Mouse (Mus musculus) adipocyte (in vitro differentiated cells): ENCODE measurements at regions not wholly inside any gene's neighbourhood (a gene's known extent, or its start where the extent isn't known, plus 50 kb on each side); places are given as distances from the start of the nearest gene placed in this dataset.

ENCODE experiments used
- DNase-seq: peaks from one replicate; pipeline ENCODE4 v3.0.0-alpha.2; 2016; ENCODE audit warnings: low spot score

GRCm38 (mm10) chr1:120759380-120759779 is 157.2 kb downstream of the En1 start:
- DNase-seq: no peak

DNA sequence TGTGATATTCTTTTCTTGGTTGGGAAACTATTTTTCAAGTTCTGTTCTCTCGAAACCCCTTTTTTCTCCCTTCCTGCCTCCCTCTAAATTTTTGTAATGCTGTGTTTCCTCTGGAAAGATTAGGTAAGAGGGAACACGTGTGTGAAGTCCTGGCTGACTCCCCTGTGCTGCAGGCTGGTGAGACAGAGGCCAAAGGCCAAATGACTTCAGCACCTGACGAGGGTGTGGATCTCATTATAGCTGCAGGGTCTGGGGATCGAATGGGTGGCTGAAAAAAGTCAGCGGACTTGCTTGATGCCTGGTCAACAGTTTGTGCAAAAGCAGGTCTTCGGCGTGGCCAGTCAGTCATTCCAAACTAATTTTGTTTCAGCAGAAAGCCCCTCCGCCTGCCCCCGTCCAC is 159.1 kb downstream of the En1 start:
- no peak for DNase-seq

- no peak for DNase-seq
Measured at GRCm38 (mm10) chr1:120762498-120762897, 160.3 kb downstream of the En1 start.

DNA sequence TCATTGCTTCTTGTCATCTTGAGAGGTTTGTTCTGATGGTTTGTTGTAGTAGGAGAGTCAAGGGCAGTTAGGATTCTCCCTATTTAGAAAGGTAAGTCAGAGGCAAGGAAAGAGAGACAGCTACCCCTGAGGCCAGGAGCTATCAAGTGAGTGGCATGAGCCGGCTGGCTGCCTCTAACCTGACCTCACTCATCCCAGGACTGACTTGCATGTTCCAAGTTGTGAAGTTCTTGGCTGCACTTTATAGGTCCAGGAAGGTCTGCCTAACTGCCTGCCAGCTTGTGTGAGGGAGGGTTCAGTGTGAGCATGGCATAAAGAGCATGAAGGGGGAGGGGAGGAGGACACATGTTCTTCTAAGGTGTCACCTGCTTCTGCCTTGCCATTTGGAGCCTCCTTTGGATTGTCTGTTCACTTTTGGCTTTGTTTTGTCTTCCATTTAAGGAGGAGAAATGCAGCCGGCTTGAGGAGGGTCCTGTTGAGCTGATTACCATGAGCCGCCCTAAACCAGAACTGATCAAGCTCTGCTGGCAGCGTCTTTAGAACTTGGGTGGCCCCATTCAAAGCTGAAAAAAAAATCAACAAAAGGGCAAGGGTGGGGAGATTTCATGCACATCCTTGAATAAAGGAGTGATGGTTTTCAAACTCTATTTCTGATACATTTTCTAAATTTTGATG is 160.8 kb downstream of the En1 start:
- DNase-seq: no peak

DNA sequence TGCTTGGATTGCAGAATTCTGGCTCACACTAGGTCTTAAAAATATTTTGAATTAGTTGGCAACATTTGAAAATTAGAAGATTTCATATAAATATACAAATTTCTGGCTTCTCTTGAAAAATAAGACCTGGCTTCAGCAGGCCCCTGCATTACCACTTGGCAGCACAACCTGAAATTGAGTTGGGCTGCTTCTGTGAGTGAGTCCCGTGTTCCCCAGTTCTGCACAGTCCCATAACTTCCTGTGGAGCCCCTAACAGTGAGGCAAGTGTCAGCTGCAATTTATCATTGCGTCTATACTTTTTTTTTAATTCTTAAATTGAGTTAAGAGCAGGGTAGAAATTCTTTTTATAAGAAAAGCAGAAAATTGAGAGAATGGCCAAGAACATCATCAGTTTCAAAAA is 164.8 kb downstream of the En1 start:
- no peak for DNase-seq

- DNase-seq: no peak
Measured at GRCm38 (mm10) chr1:120771269-120771668, 169.1 kb downstream of the En1 start.

DNA sequence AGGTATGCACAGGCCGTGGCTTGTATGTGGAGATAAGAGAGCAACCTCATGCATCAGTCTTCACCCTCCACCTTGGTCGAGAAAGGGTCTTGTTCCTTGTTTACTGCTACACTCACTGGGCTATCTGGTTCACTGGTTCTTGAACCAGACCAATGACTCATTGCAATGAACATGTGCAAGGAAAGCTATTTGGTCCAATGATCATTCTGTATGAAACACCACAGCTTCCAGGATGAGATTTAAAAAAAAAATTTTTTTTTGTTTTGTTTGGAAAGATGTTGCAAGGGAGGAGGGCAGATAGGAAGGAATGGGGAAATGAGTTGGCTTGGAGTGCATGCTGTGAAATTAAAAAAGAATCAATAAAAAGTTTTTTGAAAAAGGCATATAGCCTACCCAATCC is 174.7 kb downstream of the En1 start:
- DNase-seq: no peak

GRCm38 (mm10) chr1:120777468-120777867 is 175.2 kb downstream of the En1 start:
- DNase-seq: no peak

DNA sequence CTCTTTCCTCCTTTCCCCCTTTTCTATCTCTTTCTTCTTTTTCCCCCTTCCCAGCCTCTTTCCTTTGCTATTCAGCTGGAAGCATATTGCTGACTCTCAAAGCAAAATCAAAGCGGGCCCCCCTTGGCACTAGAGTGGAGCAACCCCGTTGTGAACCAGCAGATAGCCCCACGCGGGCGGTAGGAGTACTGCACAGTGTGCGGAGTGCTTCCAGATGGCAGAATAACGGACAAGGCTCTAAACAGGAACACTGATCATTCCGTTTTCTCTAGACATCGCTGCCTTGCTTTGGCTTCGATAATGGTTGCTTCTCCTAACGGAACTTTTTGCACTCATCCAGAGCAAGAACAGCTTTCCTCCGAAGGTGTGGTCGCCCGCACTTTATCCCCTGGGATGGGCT is 193.0 kb downstream of the En1 start:
- no peak for DNase-seq

GRCm38 (mm10) chr1:120801248-120801979 is 199.2 kb downstream of the En1 start:
- DNase-seq: no peak

GRCm38 (mm10) chr1:120801980-120802364 is 199.8 kb downstream of the En1 start:
- DNase-seq: no peak

GRCm38 (mm10) chr1:120814441-120814840 is 212.2 kb downstream of the En1 start:
- no peak for DNase-seq

DNA sequence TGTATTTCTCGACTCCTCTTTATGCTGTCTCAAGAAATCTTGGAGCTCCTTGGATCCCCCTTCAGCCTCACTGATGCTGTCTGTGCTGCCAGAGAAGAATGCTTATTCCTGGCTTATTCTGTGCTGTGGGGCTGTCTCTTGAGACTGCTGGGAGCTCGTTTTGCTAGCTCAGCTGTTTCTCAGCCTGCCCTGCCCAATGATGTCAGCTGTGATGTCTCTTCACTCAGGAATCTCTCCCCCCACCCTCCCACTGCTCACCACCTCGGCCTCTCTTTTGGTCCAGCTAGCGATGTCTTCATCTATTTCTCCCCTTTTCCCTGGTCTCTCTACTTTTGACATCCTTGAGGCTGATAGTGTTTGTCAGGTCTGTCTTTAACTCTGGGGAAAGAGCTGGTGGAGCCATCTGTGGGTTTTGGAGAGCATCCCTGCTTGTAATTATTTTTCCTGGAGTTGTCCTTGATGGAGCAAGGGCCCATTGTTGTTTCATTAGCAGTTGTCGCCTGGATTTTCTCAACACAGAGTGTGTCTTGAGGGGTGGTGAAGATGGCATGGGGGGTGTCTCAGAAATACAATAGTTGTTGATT is 214.1 kb downstream of the En1 start:
- no peak for DNase-seq

- no peak for DNase-seq
Measured at GRCm38 (mm10) chr1:120817563-120817962, 215.3 kb downstream of the En1 start.

- no peak for DNase-seq
Measured at GRCm38 (mm10) chr1:120831975-120832374, 229.8 kb downstream of the En1 start.

- no peak for DNase-seq
Measured at GRCm38 (mm10) chr1:120842596-120842995, 240.4 kb downstream of the En1 start.

DNA sequence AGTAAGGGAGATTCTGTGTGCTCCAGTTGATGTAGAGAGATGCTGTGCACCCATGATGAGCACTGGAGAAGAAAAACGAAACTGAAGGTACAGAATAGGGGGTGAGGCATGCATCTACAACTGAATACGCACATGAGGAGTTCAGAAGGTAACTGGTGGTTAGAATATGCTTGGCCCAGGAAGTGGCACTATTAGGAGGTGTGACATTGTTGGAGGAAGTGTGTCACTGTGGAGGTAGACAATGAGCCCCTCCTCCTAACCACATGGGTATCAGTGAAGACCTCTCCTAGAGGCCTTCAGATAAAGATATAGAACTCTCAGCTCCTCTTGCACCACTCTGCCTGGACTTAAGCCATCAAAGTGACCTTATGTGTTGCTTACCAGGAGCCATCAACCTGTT is 243.9 kb downstream of the En1 start:
- DNase-seq: no peak

DNA sequence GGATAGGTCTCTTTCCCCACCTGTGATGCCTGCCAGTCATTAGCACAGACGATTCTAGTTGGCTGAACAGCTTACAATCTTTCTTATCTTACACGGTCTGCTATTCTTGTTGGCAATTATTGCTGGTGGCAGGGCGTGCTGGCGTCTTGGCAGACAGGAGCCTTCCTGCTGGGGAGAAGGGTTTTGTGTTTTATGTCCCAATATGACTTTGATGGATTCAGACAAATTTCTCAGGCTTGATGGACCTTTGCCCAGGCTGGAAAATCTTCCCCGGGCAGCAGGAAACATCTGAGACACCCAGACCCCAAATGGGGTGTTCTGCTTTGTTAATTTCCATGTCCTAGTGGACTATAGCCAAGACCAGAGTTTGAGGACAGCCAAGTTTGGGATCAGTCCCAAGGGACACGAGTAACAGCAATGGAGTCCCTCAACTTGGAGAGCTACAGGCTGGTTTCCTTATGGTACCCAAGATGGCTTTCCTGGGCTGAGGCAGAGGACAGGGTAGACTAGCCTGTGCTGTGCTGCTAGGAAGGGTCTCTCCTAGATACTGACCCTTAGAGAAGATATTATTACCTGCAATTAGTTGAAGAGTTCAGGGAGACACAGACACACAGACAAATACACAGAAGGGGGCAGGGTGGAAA is 249.8 kb downstream of the En1 start:
- DNase-seq: peak; percentile 13

GRCm38 (mm10) chr1:120857566-120857965 is 255.3 kb downstream of the En1 start:
- DNase-seq: no peak

DNA sequence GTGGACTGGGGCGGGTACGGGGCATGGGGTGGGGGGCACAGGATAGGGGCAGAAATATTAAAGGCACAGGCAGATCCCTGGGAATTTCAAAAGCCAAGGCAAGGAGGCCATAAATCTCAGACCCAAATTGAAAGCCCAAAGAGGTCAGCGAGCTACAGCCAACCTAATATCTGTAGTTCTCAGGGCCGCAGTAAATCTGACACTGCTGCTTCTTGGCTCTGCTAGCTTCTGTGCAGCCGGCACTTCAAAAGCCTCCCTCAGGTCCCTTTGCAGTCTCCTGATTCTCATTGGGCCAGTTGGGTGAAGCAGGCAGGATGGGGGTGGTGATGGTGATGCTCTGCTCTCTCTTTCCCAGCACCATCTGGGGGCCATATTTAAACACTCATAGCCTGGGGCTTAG is 257.3 kb downstream of the En1 start:
- no peak for DNase-seq

GRCm38 (mm10) chr1:120872554-120872953 is 270.3 kb downstream of the En1 start:
- no peak for DNase-seq

GRCm38 (mm10) chr1:120882959-120883549 is 280.8 kb downstream of the En1 start:
- DNase-seq: no peak

- no peak for DNase-seq
Measured at GRCm38 (mm10) chr1:120883632-120884031, 281.4 kb downstream of the En1 start.
